Mouse (Mus musculus): ENCODE measurements around the gene Mrps27. TPM values are rescaled to one million over a fixed set of nuclear protein-coding genes. Genes with fewer than 3 reads are reported as not detected.

Mrps27 gene
- polyA plus RNA-seq, 1 experiment from 2014 or later = 40.9 TPM

Other genes with a start within 250 kb of the Mrps27 start
- gene Zfp366, start 160.0 kb upstream of the Mrps27 start, polyA plus RNA-seq (2015; fragmentation: Nextera tagmentation; extraction: Ambion mirVana) = 0.56 and 0.92 TPM in 2 replicates
- 52.8 and 53.6 TPM in 2 replicates for gene Ptcd2, start 81 bp upstream of the Mrps27 start, polyA plus RNA-seq (2015; fragmentation: Nextera tagmentation; extraction: Ambion mirVana)
- gene Map1b, start 171.8 kb downstream of the Mrps27 start, polyA plus RNA-seq (2015; fragmentation: Nextera tagmentation; extraction: Ambion mirVana) = 1,780 and 1,799 TPM in 2 replicates